Mouse (Mus musculus) c-Kit-negative CD71-positive TER-119-positive erythroid progenitor cells, embryonic 14.5 days (primary cell): ENCODE measurements at regions not wholly inside any gene's neighbourhood (a gene's known extent, or its start where the extent isn't known, plus 50 kb on each side); places are given as distances from the start of the nearest gene placed in this dataset.

Experiments
- DNase-seq: peaks from one replicate; pipeline ENCODE4 v3.0.0-alpha.2; 2013; ENCODE audit warnings: low read depth, low spot score

- no peak for DNase-seq
These were observed 147.3 kb downstream of the Dmac1 start for GRCm38 (mm10) chr4:75130757-75131156.

- DNase-seq = no peak
These were observed 162.2 kb downstream of the Dmac1 start for GRCm38 (mm10) chr4:75115887-75116286.

GRCm38 (mm10) chr4:75115346-75115745 is 162.8 kb downstream of the Dmac1 start:
- DNase-seq = no peak

GRCm38 (mm10) chr4:75065782-75066181 is 212.3 kb downstream of the Dmac1 start:
- DNase-seq = no peak

- DNase-seq = no peak
These were observed 214.8 kb downstream of the Dmac1 start for GRCm38 (mm10) chr4:75063275-75063674.

- no peak for DNase-seq
These were observed 234.6 kb downstream of the Dmac1 start for GRCm38 (mm10) chr4:75043510-75043909.

- no peak for DNase-seq
These were observed 235.5 kb downstream of the Dmac1 start for GRCm38 (mm10) chr4:75042640-75043039.

- DNase-seq = peak; percentile 42
These were observed 236.1 kb downstream of the Dmac1 start for GRCm38 (mm10) chr4:75041930-75042579.
